Mouse (Mus musculus) CH12F3 (cell line): ENCODE data around the gene Fes.

Experiments used
- in situ Hi-C: fragments of 300-500 bp; cut with MboI; formaldehyde crosslinking; loops from 2 replicates; pipeline ENCODE4 v1.14.3; 2020; ENCODE audit warnings: low sequenced_read_pairs

The Fes gene

DNA sequence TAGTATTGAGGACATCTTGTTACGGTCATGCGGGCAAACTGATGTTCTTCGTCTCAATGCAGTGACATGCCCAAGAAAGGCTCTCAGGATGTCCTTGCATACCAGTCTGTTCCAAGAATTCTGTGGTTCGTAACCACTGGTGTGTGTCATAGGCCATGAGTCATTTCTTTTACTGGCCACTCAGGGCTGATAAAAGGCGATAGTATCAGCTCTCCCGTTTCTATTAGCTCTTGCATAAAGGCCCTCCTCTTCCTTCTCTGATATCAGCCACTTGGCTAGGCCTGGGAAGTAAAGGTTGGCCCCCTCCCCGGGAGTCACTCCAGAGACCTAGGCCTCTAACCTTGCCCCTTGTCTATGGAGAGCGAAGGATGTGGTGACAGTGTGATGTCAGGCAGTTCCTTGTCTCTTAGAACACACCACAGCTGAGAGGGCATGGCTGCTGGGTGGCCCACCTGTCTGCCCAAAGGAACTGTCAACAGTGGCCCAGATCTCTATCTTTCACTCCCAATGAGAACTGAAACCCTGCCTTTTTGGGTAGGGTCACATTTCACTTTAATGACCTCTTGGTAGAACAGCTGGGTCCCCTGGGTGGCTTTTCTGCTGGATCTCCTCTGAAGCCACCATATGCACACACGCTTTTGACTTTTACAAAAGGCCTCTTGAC, 12.2 kb downstream of the Fes start:
- in situ Hi-C loops = no loop called here

DNA sequence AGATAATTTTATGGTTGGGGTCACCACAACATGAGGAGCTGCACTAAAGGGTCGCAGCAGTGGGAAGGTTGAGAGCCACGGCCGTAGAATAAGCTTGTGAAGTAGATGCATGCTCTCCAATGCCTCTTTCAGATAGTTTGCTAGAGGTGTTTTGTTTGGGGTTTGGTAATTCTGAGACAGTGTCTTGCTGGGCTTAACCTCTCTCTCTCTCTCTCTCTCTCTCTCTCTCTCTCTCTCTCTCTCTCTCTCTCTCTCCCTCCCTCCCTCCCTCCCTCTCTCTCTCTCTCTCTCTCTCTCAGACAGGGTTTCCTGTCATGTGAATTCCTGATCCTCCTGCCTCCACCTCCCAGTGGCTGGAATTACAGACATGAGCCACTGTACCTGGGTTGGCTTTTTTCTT, 13.0 kb downstream of the Fes start:
- in situ Hi-C loops = no loop called here

DNA sequence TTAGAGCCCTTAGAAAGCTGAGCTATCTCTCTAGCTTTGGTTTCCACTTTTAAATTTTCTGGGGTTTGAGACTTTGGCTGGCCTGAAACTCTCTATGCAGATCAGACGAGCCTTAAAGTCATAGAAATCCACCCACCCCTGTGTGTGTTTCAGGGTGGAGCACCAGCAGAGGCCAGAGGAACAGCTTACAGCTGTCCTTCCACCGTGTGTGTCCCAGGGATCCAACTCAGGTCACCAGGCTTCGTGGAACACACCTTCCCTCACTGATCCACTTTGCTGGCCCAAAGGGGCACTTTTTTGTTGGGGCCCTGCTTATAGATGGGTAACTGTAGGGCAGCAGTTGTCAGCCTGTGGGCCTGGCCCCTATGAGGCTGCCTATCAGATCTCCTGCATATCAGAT, 13.5 kb downstream of the Fes start:
- in situ Hi-C loops = no loop called here

DNA sequence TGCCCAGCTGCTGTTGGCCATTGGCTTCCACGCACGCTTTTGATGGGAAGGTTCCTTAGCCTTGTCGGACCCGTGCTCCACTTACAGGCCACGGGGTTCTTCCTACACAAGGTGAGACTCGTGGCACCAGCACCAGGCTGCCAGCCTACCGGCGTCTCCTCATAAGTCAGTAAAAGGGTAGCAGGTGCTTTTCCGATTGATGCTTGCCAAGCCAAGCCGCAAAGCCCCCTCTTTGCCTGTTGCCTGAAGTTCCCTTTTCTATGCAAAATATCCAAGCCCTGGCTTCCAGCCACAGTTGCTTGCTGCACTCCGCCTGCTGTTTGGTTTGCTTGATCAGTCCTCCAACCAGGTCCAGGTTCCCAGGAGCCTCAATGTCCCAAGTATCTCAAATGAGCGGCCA, 13.9 kb downstream of the Fes start:
- in situ Hi-C loops = no loop called here

- in situ Hi-C loops = no loop called here
These were observed 14.4 kb downstream of the Fes start for GRCm38 (mm10) chr7:80373352-80373751.

GRCm38 (mm10) chr7:80372667-80373066, 15.1 kb downstream of the Fes start:
- in situ Hi-C loops = no loop called here

- in situ Hi-C loops = no loop called here
These were observed 15.6 kb downstream of the Fes start for GRCm38 (mm10) chr7:80372166-80372565.

- in situ Hi-C loops = no loop called here
These were observed 16.6 kb downstream of the Fes start, which contains the start of gene Man2a2 for GRCm38 (mm10) chr7:80371041-80371751. Gene Man2a2, minus strand, starts transcription at chr7:80371375.

- in situ Hi-C loops = no loop called here
These were observed 17.1 kb downstream of the Fes start for GRCm38 (mm10) chr7:80370649-80371040.

DNA sequence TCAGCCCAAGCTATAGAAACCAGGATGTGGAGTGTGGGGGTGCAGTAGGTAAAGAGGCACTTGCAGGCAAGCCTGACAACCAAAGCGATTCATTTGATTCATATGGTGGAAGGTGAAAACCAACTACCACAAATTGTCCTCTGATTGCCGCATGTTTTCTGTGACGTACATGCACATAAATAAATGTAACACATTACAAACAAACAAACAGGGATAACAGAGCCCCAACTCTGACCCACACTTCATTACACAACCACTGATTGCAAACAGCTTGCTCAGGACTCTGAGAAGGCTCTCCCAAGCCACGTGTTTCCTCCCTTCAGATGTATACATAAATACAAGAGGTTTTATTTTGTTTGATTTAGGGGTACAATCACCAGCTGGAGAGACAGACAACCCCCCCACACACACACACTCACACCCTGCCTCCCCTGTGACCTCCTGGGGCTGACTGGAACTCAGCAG, 17.7 kb downstream of the Fes start:
- in situ Hi-C loops = no loop called here

- in situ Hi-C loops = no loop called here
These were observed 18.3 kb downstream of the Fes start for GRCm38 (mm10) chr7:80369461-80369860.

DNA sequence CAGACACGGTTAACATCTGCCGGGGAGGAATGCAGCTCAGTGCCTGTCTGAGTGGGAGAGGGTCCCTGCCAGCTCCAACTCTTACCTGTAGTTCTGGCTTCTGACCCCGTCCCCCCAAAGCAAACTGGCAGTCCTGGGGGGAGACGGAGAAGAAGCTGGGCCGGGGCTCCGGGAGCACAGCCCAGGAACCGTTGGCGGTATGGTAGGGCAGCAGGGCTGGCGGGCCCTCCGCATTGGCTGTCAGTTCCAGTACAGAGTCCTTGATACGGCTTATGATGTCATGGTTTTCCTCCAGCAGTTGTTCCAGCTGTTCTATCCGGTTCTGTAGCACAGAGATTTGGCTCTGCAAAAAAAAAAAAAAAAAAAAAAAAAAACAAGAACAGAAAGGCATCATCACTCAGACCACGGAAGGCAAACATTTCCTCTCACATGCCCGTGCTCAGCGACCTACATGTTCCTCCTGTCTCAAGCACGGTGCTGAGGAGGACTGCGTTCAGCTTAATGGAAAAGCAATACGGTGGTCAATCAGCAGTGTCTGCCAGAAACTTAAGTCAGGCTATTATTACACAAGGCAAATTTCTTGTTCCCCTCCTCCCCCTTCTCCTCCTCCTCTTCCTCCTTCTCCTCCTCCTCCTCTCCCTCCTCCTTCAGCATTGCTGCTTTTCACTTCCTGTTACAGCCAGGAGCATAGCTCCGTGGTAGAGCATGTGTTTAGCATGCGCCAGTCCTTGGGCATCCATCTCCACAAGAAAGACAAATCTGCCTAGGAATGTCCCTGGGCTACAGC, 18.9 kb downstream of the Fes start:
- in situ Hi-C loops = no loop called here

- in situ Hi-C loops = no loop called here
These were observed 19.7 kb downstream of the Fes start for GRCm38 (mm10) chr7:80368009-80368408.

- in situ Hi-C loops = no loop called here
These were observed 20.5 kb downstream of the Fes start for GRCm38 (mm10) chr7:80367232-80367631.

DNA sequence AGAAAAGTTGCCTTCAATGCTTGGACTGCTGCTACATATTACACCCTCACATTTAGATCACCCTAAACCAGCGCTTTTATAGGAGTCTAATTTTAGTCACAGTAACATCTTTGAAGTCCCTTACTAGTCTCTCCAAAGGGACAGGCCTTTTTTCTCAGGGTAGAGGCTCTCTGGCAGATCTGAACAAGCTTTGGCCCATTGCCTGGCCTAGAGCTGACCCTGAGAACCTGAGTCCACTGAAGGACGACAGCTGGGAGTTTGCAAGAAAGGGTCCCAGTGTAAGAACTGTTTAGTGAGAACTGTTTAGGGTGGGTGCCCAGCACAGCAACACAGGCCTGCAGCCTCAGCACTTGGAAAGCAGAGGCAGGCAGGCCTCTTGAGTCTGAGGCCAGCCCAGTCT, 22.0 kb downstream of the Fes start:
- in situ Hi-C loops = no loop called here

GRCm38 (mm10) chr7:80360435-80360834, 27.3 kb downstream of the Fes start:
- in situ Hi-C loops = no loop called here

- in situ Hi-C loops = no loop called here
These were observed 29.7 kb downstream of the Fes start for GRCm38 (mm10) chr7:80358039-80358438.

- in situ Hi-C loops = no loop called here
These were observed 30.6 kb downstream of the Fes start for GRCm38 (mm10) chr7:80357156-80357555.

- in situ Hi-C loops = no loop called here
These were observed 31.4 kb downstream of the Fes start for GRCm38 (mm10) chr7:80356351-80356750.

DNA sequence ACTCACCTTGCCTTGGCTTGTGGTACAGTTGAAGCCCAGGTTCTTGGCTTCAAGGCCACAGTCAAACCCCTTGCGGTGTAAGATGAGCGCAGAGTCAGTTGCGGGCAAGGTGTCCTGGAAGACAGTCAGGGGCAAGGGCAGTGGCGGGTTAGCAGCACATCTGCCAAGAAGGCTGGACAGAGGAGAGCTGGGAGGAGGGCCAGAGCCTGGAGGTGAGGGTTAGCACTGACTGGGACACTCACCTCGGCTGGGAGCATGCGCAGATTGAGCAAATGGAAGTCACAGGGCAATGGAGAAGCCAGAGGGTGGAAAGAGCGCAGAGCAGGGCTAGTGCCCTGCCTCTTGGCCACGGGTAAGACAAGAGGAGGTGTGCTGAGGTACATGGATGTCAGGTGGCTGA, 34.8 kb downstream of the Fes start:
- in situ Hi-C loops = no loop called here

GRCm38 (mm10) chr7:80350808-80351207, 36.9 kb downstream of the Fes start:
- in situ Hi-C loops = no loop called here
